Mouse (Mus musculus): ENCODE results near the gene Slc7a6. TPM values are rescaled to one million over a fixed set of nuclear protein-coding genes. Genes with fewer than 3 reads are reported as not detected.
A peak's percentile ranks its signal among the peaks of the same experiment; 100 is the strongest.

Slc7a6 gene
- polyA plus RNA-seq, 1 experiment from 2014 or later: 35.7 TPM

DNA sequence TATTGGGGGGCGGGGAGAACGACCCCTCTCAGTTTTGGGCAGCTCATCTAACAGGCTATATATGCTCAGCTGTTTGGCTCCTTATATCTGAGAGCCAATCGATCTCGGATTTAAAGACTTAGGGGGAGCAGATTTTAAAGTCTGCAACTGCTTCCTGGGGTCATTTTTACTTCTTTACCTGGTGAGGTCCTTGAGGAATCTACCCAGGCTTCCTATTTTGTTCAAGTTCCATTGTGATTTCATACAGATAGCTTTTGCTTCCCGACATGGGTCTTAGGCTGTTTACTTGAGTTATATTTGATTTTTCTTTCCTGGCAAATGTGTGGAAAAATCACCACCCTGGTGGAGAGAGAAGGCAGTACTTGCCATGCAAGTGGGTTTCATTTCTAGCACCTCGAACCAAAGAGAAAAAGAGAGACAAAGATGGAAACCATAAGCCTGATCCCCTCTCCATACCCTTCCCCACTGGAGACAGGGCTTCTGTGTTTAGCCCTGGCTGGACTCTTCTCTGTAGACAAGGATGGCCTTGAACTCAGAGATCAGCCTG, 1.4 kb downstream of the Slc7a6 start:
- 29% methylated on average over 6 of the region's 6 CpGs for WGBS
- no peak overlapping the region for H3K27ac ChIP-seq (ENCODE audit: low read depth, low read length)
- peaks cover 15% of the 10 kb centered on the region for H3K4me1 ChIP-seq (ENCODE audit: control insufficient read depth, insufficient read depth, low read depth, low read length)
- H3K4me2 ChIP-seq (ENCODE audit: low read length): peak overlapping the region; percentile 98
- no peak for ATAC-seq
- no peaks in the 10 kb centered on the region for H3K36me3 ChIP-seq (ENCODE audit: control insufficient read depth, insufficient read depth, low read length)
- H3K4me3 ChIP-seq (ENCODE audit: low read length): peak overlapping the region; percentile 87
- H3K9ac ChIP-seq (ENCODE audit: low read depth, low read length): peak overlapping the region; percentile 91
- no peaks in the 10 kb centered on the region for H3K9me3 ChIP-seq (ENCODE audit: control insufficient read depth, low read length)
- no peaks in the 10 kb centered on the region for H3K27me3 ChIP-seq (replicated peaks; ENCODE audit: control insufficient read depth, insufficient read depth, low read length)

- WGBS: 96% methylated on average over 3 of the region's 3 CpGs
- peaks cover 9% of the 10 kb centered on the region for H3K4me1 ChIP-seq (ENCODE audit: control insufficient read depth, insufficient read depth, low read depth, low read length)
These were observed 4.9 kb downstream of the Slc7a6 start for GRCm38 (mm10) chr8:106173566-106173965.

DNA sequence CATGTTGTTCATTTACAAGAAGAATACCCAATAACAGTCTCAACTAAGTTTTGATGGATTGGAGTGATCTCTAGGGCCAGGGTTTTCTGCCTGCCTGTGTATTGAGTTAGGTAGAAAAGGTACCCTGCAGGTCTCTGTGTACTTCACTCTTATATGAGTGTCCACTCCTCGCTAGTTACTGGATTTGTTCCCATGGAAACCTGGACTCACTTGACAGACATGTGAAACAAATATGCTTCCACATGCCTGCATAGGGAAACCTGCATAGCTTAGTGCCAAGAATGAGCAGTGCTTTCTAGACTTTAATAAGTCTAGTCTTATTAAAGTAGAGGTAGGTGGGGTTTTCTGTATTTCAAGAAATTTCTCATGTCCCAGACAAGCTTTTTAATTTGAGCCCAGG, 8.2 kb downstream of the Slc7a6 start:
- WGBS: 32% methylated on average over 1 of the region's 1 CpGs
- ATAC-seq: no peak

More at GRCm38 (mm10) chr8:106173566-106173965, 4.9 kb downstream of the Slc7a6 start:
- H3K9ac ChIP-seq (ENCODE audit: low read depth, low read length): no peak overlapping the region
- no peaks in the 10 kb centered on the region for H3K9me3 ChIP-seq (ENCODE audit: control insufficient read depth, low read length)
- no peak overlapping the region for H3K4me3 ChIP-seq (ENCODE audit: low read length)
- no peak overlapping the region for H3K27ac ChIP-seq (ENCODE audit: low read depth, low read length)
- H3K36me3 ChIP-seq (ENCODE audit: control insufficient read depth, insufficient read depth, low read length): no peaks in the 10 kb centered on the region
- ATAC-seq: no peak
- no peaks in the 10 kb centered on the region for H3K27me3 ChIP-seq (replicated peaks; ENCODE audit: control insufficient read depth, insufficient read depth, low read length)
- no peak overlapping the region for H3K4me2 ChIP-seq (ENCODE audit: low read length)

DNA sequence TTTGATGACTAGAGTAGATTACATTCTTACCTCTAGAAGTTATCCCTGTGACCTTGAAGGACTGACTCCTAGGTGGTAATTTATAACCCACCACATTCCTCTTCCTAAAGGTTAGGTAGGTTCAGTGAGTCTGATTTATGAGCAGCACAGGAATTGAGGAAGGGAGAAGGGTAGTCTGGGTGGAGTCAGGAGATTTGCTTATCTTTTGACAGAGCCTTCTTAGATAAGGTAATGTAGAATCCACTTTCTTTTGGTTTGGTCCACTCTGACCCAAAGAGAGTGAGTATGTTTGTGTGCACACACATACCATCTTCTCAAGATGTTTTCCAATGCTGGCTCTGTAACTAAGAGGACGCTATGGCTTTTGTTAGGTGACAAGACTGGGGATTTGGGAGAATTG, 8.9 kb downstream of the Slc7a6 start:
- H3K36me3 ChIP-seq (ENCODE audit: control insufficient read depth, insufficient read depth, low read length): peaks cover 7% of the 10 kb centered on the region; the same call in 1 of the 2 replicates
- H3K27ac ChIP-seq (ENCODE audit: low read depth, low read length): no peak overlapping the region
- no peaks in the 10 kb centered on the region for H3K9me3 ChIP-seq (ENCODE audit: control insufficient read depth, low read length)
- WGBS: 96% methylated on average over 1 of the region's 1 CpGs
- no peaks in the 10 kb centered on the region; the same call in 1 of the 2 replicates for H3K4me1 ChIP-seq (ENCODE audit: control insufficient read depth, insufficient read depth, low read depth, low read length)
- no peak for ATAC-seq
- H3K4me3 ChIP-seq (ENCODE audit: low read length): no peak overlapping the region
- no peak overlapping the region for H3K9ac ChIP-seq (ENCODE audit: low read depth, low read length)
- no peaks in the 10 kb centered on the region for H3K27me3 ChIP-seq (replicated peaks; ENCODE audit: control insufficient read depth, insufficient read depth, low read length)
- no peak overlapping the region for H3K4me2 ChIP-seq (ENCODE audit: low read length)

More for the DNA sequence above, 8.2 kb downstream of the Slc7a6 start:
- no peaks in the 10 kb centered on the region for H3K27me3 ChIP-seq (replicated peaks; ENCODE audit: control insufficient read depth, insufficient read depth, low read length)
- no peak overlapping the region for H3K4me2 ChIP-seq (ENCODE audit: low read length)
- H3K9me3 ChIP-seq (ENCODE audit: control insufficient read depth, low read length): no peaks in the 10 kb centered on the region
- no peak overlapping the region for H3K27ac ChIP-seq (ENCODE audit: low read depth, low read length)
- H3K36me3 ChIP-seq (ENCODE audit: control insufficient read depth, insufficient read depth, low read length): peaks cover 4% of the 10 kb centered on the region; the same call in 1 of the 2 replicates
- no peak overlapping the region for H3K9ac ChIP-seq (ENCODE audit: low read depth, low read length)
- H3K4me1 ChIP-seq (ENCODE audit: control insufficient read depth, insufficient read depth, low read depth, low read length): no peaks in the 10 kb centered on the region; the same call in 1 of the 2 replicates
- H3K4me3 ChIP-seq (ENCODE audit: low read length): no peak overlapping the region

DNA sequence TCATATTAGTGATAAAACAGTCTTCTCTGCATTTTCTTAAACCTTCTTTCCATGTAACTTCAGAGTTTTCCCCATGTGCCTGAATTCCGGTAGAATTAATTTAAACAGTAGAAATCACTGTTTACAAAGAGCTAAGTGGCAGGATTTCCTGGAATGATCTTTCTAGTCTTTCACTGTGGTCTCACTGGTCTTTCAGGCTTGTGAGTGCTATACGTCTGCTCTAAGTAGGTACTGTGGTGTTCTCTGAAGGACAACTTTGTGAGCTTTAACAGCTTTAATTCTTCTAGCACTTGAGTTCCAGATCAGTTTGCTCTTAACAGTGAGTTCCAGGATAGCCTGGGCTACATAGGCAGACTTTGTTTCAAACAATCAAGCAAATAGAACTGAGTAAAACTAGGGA, 9.8 kb downstream of the Slc7a6 start:
- Histone ChIP-seq H3K9me3 (ENCODE audit: control insufficient read depth, low read length) (no peaks in the 10 kb centered on the region), H3K27me3 (replicated peaks; ENCODE audit: control insufficient read depth, insufficient read depth, low read length) (no peaks in the 10 kb centered on the region), H3K4me1 (ENCODE audit: control insufficient read depth, insufficient read depth, low read depth, low read length) (no peaks in the 10 kb centered on the region; the same call in 1 of the 2 replicates), H3K36me3 (ENCODE audit: control insufficient read depth, insufficient read depth, low read length) (peaks cover 7% of the 10 kb centered on the region; the same call in 1 of the 2 replicates), H3K9ac (ENCODE audit: low read depth, low read length) (no peak overlapping the region), H3K4me3 (ENCODE audit: low read length) (no peak overlapping the region), H3K27ac (ENCODE audit: low read depth, low read length) (no peak overlapping the region), H3K4me2 (ENCODE audit: low read length) (no peak overlapping the region)
- WGBS: 83% methylated on average over 2 of the region's 2 CpGs
- no peak for ATAC-seq

- H3K4me3 ChIP-seq (ENCODE audit: low read length): no peak overlapping the region
- H3K27ac ChIP-seq (ENCODE audit: low read depth, low read length): no peak overlapping the region
- no peaks in the 10 kb centered on the region for H3K9me3 ChIP-seq (ENCODE audit: control insufficient read depth, low read length)
- no peaks in the 10 kb centered on the region for H3K27me3 ChIP-seq (replicated peaks; ENCODE audit: control insufficient read depth, insufficient read depth, low read length)
- no peak for ATAC-seq
- no peak overlapping the region for H3K9ac ChIP-seq (ENCODE audit: low read depth, low read length)
- 80% methylated on average over 8 of the region's 8 CpGs for WGBS
- H3K36me3 ChIP-seq (ENCODE audit: control insufficient read depth, insufficient read depth, low read length): peaks cover 5% of the 10 kb centered on the region; the same call in 1 of the 2 replicates
- no peaks in the 10 kb centered on the region for H3K4me1 ChIP-seq (ENCODE audit: control insufficient read depth, insufficient read depth, low read depth, low read length)
- no peak overlapping the region for H3K4me2 ChIP-seq (ENCODE audit: low read length)
These were observed 17.1 kb downstream of the Slc7a6 start for GRCm38 (mm10) chr8:106185628-106186270.

DNA sequence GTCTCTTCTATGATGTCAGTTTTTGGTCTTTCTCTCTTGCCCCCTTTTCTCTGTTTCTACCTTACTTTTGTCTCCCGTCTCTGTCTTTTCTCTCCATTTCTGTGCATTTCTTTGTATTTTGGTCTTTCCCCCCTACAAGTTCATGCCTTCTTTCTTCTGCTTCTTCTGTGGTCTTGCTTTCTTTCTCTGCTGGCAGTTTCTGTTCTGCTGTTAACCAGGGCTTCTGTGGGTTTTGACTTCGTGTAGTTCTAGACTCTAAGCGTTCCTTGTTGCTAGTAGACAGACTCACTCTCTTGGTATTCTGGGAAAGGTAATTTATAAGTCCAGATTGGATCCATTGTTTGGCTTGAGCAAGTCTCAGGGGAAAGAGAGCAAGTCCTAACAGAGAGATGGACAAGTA, 17.7 kb downstream of the Slc7a6 start:
- ATAC-seq: no peak
- no peak overlapping the region for H3K27ac ChIP-seq (ENCODE audit: low read depth, low read length)
- H3K4me2 ChIP-seq (ENCODE audit: low read length): no peak overlapping the region
- no peaks in the 10 kb centered on the region for H3K27me3 ChIP-seq (replicated peaks; ENCODE audit: control insufficient read depth, insufficient read depth, low read length)
- peaks cover 5% of the 10 kb centered on the region; the same call in 1 of the 2 replicates for H3K36me3 ChIP-seq (ENCODE audit: control insufficient read depth, insufficient read depth, low read length)
- no peaks in the 10 kb centered on the region for H3K4me1 ChIP-seq (ENCODE audit: control insufficient read depth, insufficient read depth, low read depth, low read length)
- H3K9me3 ChIP-seq (ENCODE audit: control insufficient read depth, low read length): no peaks in the 10 kb centered on the region
- no peak overlapping the region for H3K9ac ChIP-seq (ENCODE audit: low read depth, low read length)
- WGBS: 98% methylated on average over 3 of the region's 3 CpGs
- H3K4me3 ChIP-seq (ENCODE audit: low read length): no peak overlapping the region

- Histone ChIP-seq H3K4me2 (ENCODE audit: low read length) (no peak overlapping the region), H3K9ac (ENCODE audit: low read depth, low read length) (no peak overlapping the region), H3K27me3 (replicated peaks; ENCODE audit: control insufficient read depth, insufficient read depth, low read length) (no peaks in the 10 kb centered on the region), H3K9me3 (ENCODE audit: control insufficient read depth, low read length) (no peaks in the 10 kb centered on the region), H3K36me3 (ENCODE audit: control insufficient read depth, insufficient read depth, low read length) (peaks cover 7% of the 10 kb centered on the region), H3K4me1 (ENCODE audit: control insufficient read depth, insufficient read depth, low read depth, low read length) (no peaks in the 10 kb centered on the region), H3K4me3 (ENCODE audit: low read length) (no peak overlapping the region), H3K27ac (ENCODE audit: low read depth, low read length) (no peak overlapping the region)
- ATAC-seq: no peak
- WGBS: 95% methylated on average over 4 of the region's 4 CpGs
These were observed 20.5 kb downstream of the Slc7a6 start for GRCm38 (mm10) chr8:106189162-106189561.

DNA sequence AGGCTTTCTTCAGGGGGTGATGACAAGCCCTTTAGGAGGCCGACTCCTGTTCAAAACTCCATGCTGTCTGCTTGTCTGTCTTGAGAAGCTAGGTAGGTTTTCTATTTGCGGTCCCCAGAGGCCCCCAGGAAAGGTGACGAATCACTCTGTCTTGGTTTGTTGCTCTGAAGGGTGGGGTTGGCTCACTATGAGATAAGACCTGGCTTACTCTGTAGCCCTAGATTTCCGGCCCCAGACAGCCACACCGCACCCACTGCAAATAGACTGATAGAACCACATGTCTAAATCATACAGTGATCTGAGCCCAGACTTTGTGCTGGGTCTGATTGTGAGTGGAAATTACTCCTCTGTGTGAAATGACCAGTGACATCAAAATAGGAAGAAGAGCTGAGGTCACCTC, 23.0 kb downstream of the Slc7a6 start:
- H3K4me1 ChIP-seq (ENCODE audit: control insufficient read depth, insufficient read depth, low read depth, low read length): no peaks in the 10 kb centered on the region
- H3K4me2 ChIP-seq (ENCODE audit: low read length): no peak overlapping the region
- no peak overlapping the region for H3K27ac ChIP-seq (ENCODE audit: low read depth, low read length)
- H3K36me3 ChIP-seq (ENCODE audit: control insufficient read depth, insufficient read depth, low read length): peaks cover 17% of the 10 kb centered on the region
- H3K27me3 ChIP-seq (replicated peaks; ENCODE audit: control insufficient read depth, insufficient read depth, low read length): no peaks in the 10 kb centered on the region
- no peak overlapping the region for H3K9ac ChIP-seq (ENCODE audit: low read depth, low read length)
- H3K9me3 ChIP-seq (ENCODE audit: control insufficient read depth, low read length): no peaks in the 10 kb centered on the region
- H3K4me3 ChIP-seq (ENCODE audit: low read length): no peak overlapping the region
- WGBS: 95% methylated on average over 5 of the region's 5 CpGs
- ATAC-seq: no peak

Data from hindbrain, embryonic 16.5 days (tissue).